Mouse (Mus musculus): ENCODE results near the gene Copg2. TPM values are rescaled to one million over a fixed set of nuclear protein-coding genes. Genes with fewer than 3 reads are reported as not detected.
A peak's percentile ranks its signal among the peaks of the same experiment; 100 is the strongest.

Copg2 gene
- total RNA-seq, 2 experiments from 2014 or later, result 13.8 to 14.1 TPM

DNA sequence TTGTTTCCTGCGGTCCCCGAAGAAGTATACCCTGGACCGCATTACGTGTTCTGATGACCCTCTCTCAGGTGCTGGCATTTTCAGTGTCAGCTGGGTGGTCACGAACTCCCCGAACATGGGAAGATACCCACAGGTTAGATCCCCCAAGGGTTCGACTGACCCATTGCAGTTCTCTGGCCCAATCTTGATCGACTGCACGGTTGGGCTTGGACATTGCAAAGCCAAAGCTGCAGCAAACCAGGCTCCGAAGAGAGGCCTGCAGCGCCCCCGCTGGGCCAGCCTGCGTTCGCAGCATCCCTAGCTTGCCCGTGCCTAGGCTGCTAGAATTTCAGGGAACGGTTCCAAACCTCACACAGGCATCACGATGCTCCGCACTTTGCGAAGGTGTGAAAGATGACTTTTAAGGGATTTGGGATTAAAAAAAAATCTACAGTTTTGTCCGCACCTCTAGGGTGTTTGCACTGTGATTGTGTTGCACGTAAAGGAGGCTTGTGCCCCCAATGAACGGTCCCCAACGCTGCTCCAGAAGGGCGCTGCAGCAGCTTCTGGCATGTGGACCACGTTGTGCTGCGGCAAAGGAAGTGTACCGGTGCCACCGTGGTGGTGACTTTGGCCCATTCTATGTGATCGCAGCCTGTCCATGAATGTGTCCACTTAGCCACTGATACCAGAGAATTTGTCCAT, 159.6 kb downstream of the Copg2 start:
- DNase-seq, result peak; percentile 53 to 62
- intact Hi-C loops (cut with DNase I), result no loop called here

DNA sequence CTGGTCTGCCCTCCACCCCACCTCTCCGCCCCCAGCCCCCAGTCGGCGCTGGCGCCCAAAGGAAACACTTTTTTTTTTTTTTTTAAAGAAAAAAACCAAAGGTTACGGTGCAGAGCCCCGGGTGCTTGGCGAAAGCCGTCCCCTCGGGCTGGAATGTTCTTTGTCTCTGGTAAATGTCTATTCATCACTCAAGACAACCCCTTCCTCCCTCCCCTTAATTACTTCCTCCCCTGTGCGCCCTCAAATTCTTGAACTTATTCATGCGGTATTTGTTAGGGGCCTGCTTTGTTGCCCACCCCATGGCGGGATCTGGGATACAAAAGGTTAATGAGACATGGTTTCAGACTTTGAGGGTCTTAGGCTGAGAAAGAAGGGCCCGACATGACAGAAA, 160.2 kb downstream of the Copg2 start:
- DNase-seq, result no peak
- intact Hi-C loops (cut with DNase I), result no loop called here

DNA sequence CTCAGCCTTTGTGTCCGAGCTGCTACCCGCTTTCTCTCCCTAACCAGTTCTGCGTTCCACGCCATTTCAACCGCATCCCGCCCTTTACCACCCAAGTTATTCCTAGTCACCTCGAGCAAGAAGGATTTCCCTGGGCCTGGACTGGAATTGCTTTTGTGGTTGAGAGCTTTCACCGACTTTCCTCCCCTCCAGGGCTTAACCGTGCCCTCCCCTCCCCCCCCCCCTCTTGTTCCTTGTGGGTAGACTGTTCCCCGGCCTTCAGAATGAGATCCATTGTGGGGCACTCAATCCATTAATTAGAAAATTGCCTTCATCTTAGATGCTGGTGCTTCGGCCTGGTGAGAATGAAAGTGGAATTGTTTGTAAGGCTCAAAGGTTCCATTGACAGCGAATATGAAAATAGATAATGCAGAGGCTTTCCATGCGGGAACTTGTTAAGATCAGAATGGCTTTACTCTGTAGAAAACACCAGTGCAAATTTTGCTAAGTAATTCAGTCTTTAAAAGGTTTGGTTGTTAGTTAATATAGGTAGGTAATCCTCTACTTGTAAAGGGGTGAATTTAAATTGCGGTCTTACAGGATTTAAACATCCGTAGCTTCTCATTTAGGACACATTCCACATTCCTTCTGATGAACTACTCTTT, 160.7 kb downstream of the Copg2 start:
- DNase-seq, result no peak
- intact Hi-C loops (cut with DNase I), result no loop called here

- no peak for DNase-seq
- intact Hi-C loops (cut with DNase I), result no loop called here
Measured at GRCm38 (mm10) chr6:30734988-30735727, 161.4 kb downstream of the Copg2 start.

GRCm38 (mm10) chr6:30734465-30734864, 162.1 kb downstream of the Copg2 start:
- DNase-seq, result no peak
- intact Hi-C loops (cut with DNase I), result no loop called here

GRCm38 (mm10) chr6:30732571-30733130, 163.9 kb downstream of the Copg2 start:
- no peak for DNase-seq
- intact Hi-C loops (cut with DNase I), result no loop called here

GRCm38 (mm10) chr6:30730301-30730971, 166.2 kb downstream of the Copg2 start:
- no peak for DNase-seq
- intact Hi-C loops (cut with DNase I), result no loop called here

- intact Hi-C loops (cut with DNase I), result no loop called here
- no peak for DNase-seq
Measured at GRCm38 (mm10) chr6:30723331-30723730, 173.3 kb downstream of the Copg2 start, which contains the start of gene Mest. Gene Mest (plus strand): TSS chr6:30723547.

DNA sequence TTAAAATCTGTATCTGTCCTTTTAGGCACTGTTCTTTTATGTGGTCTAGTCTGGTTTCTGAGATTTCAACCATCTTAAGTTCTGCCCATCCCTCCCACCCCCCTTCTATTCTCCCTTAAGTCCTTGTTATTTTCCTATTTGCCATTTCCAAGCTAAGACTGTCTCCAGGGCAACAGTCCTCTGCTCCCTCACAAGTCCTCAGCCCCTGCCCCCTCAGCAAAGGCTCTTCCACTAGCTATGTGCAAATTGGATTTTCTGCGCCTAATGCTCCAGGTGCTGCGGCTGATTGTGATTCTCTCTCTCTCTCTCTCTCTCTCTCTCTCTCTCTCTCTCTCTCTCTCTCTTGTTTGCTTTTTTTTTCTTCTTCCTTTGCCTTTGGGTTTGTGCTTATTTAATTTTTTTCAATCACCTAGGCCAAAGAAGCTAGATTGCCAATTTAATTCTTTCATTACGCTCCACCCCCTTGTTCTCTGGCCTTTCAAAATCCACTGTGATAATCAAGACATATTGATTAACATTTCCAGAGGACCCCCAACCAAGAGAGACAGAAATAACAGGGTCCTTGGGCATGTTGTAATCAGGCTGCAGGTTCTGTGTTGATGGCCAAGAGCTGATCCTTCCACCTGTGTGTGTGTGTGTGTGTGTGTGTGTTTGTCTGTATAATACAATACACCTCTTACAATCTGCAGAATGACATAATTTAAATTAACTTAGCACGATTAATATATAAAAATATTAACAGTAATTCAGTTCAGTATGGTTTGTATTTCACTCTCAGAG, 174.0 kb downstream of the Copg2 start:
- DNase-seq, result no peak
- intact Hi-C loops (cut with DNase I), result no loop called here

- intact Hi-C loops (cut with DNase I), result no loop called here
- DNase-seq, result no peak
Measured at GRCm38 (mm10) chr6:30716796-30717195, 179.8 kb downstream of the Copg2 start.

DNA sequence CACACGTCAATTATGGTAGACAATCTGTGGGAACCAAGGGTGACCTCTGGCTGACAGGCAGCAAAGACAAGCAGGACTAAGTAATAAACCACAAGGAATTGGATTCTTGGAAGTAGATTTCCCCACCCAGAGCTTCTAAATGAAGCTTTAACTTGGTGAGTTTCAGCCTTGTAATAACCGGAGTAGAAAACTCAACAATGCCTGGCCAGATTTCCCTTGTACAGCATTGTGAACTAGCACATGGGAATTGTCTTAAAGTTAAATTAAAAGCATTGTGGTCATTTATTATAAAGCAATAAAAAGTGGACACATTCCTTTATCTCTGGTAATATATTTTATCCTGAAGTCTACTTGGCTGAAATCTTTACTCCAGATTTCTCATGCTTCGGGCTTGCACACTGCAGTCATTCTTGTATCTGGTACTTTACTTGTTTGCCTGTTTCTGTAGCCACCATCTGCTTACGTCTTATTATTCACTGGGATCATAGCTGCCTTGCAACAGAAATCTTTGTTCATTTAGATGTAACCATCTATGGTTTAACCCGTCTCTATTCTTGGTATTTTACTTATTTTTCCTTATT, 181.6 kb downstream of the Copg2 start:
- no peak for DNase-seq
- intact Hi-C loops (cut with DNase I), result no loop called here

DNA sequence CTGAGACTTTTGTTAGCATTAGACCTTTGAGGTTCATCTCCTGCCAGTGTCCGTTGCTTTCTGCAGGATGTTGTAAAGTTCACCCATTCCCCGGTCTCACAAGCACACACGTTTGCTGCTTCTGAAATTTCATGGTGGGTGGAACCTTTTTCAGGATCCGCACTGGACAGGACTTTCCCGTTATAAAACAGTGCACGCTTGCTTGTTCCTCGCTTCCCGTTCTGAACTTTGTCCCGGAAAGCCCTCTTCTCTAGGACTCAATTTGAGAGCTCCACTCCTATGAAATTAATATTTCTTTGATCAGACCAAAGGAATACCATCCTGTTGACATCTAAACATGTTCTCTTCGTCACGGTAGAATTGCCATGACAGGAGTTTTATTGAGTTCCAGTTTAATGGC, 182.7 kb downstream of the Copg2 start:
- DNase-seq, result no peak
- intact Hi-C loops (cut with DNase I), result no loop called here

- intact Hi-C loops (cut with DNase I), result no loop called here
- no peak for DNase-seq
Measured at GRCm38 (mm10) chr6:30713455-30713854, 183.1 kb downstream of the Copg2 start.

DNA sequence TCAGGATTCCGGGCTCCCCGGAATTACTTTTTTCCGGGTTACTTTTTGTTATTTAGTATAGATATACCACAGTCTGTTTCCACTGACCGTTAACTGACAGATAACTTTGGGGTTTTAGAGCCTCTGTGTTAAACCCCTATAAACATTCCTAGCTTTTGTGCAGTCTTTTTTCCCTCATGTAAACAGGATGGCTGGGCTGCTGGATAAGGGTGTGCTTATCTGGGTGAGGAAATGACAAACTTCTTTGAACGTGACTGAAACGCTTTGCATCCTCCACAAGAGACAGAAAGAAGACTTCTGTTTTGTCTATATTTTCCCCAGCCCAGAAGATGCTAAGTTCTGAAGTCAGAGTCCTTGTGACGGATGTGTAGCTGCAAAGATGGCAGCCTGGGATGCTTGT, 184.1 kb downstream of the Copg2 start:
- intact Hi-C loops (cut with DNase I), result no loop called here
- DNase-seq, result no peak

DNA sequence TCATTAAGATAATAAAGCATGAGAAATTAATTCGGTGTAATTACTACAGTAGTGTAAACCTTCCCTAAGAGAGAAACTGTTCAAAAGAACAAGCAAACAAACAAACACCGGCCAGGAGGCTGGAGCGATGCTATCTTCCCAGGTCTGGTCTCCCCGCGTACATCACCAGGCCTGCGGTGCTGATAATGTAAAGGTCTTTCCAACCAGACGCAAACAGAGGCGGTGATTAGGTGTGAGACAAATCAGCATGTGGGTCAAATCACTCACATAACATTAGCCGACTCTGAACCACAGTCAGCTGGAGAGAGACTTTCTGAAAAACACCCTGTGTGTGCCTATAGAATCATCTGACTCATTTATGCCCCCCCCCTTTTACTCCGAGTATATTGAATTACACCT, 185.2 kb downstream of the Copg2 start:
- DNase-seq, result no peak

GRCm38 (mm10) chr6:30710371-30711364, 185.9 kb downstream of the Copg2 start:
- DNase-seq, result no peak
- intact Hi-C loops (cut with DNase I), result no loop called here

More for the DNA sequence above, 185.2 kb downstream of the Copg2 start:
- intact Hi-C loops (cut with DNase I), result no loop called here

GRCm38 (mm10) chr6:30709115-30709514, 187.5 kb downstream of the Copg2 start:
- no peak for DNase-seq
- intact Hi-C loops (cut with DNase I), result no loop called here

GRCm38 (mm10) chr6:30703977-30704602, 192.5 kb downstream of the Copg2 start:
- no peak for DNase-seq

More at GRCm38 (mm10) chr6:30703977-30704602, 192.5 kb downstream of the Copg2 start:
- intact Hi-C loops (cut with DNase I), result no loop called here

All from gastrocnemius, postnatal 36 days (tissue).